Mouse (Mus musculus) frontal cortex, adult (tissue): ENCODE data around the gene Ttpal.
"Not testable (repeated sequence)": the region's sequence is repeated elsewhere in the genome, so short reads cannot be mapped to it uniquely, and the experiment has no call there.

Source experiments
- ATAC-seq: cut with Nextera tagmentation; 2 replicates; pipeline ENCODE4 v1.9.2; 2017; ENCODE audit warnings: mild to moderate bottlenecking, moderate library complexity, mixed read lengths; ENCODE audit not compliant: low TSS enrichment

Gene Ttpal

GRCm38 (mm10) chr2:163621401-163621800 lies 19.3 kb downstream of the Ttpal start:
- not testable (repeated sequence) for ATAC-seq

DNA sequence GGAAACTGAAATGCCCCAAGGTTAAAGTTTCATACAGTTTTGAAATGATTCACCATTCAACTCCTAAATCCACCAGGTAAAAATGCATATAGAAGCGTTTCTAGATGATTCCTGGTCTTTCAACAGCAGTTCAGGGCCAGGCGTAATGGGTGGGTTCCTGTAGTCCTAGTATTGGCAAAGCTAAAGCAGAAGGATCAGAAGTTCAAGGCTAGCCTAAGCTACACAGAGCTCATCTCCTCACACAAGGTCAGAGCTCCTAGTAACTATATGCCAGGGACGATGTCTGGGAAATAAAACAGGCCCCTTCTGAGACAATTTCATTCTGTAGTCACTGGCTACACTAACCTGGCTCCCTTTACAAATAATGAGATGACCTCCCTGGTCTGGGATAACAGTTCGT lies 29.1 kb downstream of the Ttpal start:
- ATAC-seq, result no peak

- no peak for ATAC-seq
Observed at GRCm38 (mm10) chr2:163631715-163632114, 29.6 kb downstream of the Ttpal start.

DNA sequence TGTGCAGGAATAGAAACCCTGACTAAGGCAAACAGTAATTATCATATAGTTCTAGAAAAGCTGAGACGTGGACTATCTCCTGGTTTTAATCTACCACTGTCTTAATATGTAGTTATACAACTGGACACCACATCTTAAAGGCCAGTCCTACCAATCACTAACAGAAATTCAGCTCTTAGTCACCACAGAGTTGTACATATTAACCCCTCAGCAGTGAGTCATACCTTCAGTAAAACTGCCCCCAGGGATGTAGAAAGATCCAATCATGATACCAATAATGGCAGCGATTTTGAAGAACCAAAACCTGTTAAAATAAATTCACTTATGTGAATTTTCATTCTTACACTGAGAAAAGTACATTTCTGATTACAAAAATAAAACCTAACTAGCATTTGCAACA lies 32.1 kb downstream of the Ttpal start:
- no peak for ATAC-seq

DNA sequence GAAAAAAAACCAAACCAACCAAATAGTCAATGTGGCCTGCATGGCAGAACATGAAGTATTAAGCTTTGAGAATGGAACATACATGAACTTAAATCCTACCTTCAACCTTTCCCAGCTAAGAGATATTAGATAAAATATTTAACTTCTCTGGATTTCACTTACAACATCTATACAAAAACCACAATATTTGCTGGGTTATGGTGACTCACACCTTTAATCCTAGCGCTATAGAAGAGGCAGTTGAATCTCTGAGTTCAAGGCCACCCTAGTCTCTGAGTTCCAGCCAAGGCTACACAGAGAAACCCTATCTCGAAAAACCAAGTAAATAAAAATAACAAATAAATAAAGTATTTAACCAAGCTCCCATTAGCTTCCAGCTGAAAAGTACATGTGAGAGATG lies 33.9 kb downstream of the Ttpal start:
- ATAC-seq, result no peak

- ATAC-seq, result no peak
Observed at GRCm38 (mm10) chr2:163637655-163638266, 35.6 kb downstream of the Ttpal start.

DNA sequence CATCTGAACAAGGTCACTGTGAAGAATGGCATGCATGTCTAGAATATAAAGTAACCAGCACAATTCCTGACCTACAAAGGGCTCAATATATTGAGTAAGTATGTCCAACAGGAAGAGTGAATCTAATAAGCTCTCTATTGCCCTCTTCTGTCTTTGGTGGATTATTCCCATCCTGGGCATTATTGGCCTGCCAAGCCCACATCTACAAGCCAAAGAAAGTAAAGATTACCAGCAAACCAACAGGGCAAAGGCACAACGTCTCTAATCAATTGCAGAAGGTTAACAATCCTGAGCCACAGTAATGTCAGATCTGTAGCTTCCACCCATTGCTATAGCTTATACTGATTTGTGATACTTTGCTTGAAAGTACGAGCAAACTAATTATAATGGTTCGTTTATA lies 38.4 kb downstream of the Ttpal start:
- ATAC-seq, result no peak

DNA sequence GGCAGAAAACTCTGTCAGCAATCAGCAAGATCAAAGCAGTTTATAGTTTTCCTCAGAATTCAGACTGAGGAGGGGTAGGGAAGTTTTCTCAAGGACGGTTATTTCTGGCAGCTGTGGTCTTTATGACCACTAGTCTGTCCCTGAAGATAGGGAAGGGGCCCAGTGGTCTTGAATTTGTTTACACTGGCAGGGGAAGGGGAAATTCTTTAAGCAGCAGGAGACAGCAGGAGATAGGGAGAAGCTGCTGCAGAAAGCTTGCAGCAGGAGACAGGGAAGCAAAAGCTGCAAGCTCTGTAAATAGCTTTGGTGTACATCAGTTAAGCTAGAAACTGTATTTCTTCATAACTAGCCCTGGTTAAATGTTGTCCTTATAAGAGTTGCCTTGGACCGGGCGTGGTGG lies 39.6 kb downstream of the Ttpal start:
- no peak for ATAC-seq

GRCm38 (mm10) chr2:163642685-163643575 lies 40.8 kb downstream of the Ttpal start:
- ATAC-seq, result no peak

DNA sequence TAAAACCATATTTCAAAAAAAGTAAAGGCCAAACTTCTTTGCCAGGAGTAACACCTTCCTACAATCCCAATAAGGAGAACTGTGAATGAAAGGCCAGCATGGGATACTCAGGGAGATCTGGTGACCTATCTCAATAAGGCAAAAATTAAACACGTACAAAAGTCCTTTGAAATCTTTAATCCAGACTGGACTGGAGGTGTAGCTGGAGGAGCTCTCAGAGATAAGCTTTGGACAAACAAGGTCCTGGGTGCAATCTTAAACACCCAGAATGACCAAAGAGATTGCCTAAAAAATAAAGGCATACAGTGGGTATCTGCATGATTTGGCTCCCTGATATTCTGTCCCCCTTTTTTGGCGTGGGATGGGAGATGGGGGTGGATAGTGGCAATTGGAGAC lies 41.5 kb downstream of the Ttpal start:
- no peak for ATAC-seq

DNA sequence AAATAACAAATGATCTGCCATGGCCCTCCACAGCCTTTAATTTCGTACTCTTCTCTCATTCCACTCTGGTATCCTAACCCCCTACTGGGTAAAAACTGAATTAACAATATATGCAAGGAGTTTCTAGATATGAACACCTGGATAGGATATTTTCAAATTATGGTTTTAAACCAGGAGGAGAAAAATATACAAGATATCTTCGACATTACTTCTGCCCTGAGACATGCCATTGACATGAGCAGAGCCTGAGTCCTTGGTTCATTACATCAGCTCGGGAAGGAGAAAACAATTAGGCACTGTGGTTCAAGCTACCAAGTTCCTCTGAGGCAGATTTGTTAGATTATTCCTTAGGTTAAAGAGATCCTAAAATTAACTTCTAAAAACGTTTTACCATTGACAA lies 41.9 kb downstream of the Ttpal start:
- ATAC-seq, result no peak

GRCm38 (mm10) chr2:163644575-163645385 lies 42.7 kb downstream of the Ttpal start, which contains the start of gene Serinc3:
Gene Serinc3, minus strand, starts transcription at chr2:163645131.
- ATAC-seq, result peak; percentile 95

DNA sequence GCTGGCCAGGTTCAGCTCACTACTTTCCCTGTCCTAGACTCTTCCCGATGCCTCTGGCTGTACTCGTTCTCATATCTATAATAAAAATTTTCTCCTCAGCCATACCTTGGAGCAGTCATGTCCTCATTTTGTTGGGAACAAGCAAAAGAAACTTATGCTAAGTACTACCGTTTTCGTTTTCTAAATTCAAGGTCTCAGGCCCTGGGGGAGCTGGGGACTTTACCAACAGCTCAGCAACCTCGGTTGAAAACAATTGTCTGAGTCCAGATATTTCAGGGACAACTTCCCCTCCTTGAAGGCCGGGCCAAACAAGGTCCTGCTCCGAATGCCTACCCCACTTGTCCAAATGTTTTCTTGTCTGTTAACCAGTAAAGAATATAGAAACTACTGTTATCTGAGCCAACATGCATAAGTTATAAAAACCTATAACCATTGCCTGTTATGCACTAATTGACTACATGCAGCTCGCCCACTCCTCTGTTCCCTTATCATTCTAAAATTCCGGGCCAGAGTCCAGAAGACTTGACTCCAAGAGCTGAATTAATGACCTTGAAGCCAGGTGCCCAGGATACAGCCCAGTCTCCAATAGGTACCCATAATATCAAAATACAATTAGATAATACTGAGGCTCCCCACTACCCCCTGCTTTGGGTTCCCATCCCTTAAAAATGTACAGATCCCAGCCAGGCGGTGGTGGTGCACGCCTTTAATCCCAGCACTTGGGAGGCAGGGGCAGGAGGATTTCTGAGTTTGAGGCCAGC lies 43.8 kb downstream of the Ttpal start:
- no peak for ATAC-seq

DNA sequence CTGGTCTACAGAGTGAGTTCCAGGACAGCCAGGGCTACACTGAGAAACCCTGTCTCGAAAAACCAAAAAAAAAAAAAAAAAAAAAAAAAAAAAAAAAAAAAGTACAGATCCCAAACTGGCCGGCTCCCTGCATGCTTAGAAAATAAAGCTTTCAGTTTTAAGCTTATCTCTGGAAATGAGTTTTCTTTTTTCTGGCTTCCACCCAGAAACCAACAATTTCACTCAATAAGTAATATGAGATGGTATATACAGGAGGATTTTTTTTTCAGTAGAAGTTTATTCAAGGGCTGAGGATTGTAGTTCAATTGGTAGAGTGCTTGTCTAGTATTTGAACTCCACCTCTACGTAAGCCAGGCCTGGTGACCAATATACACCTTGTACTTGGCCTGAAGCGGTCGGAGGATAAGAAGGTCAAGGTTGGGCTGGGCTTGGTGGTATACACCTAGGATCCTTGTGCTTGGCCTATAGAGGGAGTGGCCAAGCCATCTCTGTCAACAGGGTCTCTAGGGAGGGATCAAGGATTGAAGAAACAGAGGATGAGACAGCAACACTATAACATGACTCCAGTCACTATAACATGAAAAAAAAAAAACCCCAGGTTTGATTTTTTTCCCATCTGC lies 44.5 kb downstream of the Ttpal start:
- ATAC-seq, result no peak

- ATAC-seq, result not testable (repeated sequence)
Observed at GRCm38 (mm10) chr2:163655699-163656098, 53.6 kb downstream of the Ttpal start.

DNA sequence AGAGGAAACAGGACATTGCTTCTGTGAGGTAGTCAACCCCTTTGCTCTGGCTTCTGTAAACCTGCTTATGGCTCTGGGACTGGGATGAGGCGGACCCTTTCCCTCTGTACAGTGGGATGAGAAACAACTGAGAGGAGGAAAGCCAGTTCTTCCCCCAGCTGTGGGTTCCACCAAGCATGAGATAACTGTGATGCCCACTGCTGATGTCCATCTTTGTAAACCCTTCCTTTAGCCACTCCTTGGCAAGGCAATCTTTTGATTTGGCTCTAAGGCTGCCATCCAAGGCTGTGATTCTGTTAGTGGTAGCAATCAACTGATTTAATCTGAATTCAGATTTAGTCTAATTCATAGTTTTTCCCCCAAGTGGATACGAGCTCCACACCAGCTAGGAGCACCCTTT lies 55.4 kb downstream of the Ttpal start:
- ATAC-seq, result no peak

DNA sequence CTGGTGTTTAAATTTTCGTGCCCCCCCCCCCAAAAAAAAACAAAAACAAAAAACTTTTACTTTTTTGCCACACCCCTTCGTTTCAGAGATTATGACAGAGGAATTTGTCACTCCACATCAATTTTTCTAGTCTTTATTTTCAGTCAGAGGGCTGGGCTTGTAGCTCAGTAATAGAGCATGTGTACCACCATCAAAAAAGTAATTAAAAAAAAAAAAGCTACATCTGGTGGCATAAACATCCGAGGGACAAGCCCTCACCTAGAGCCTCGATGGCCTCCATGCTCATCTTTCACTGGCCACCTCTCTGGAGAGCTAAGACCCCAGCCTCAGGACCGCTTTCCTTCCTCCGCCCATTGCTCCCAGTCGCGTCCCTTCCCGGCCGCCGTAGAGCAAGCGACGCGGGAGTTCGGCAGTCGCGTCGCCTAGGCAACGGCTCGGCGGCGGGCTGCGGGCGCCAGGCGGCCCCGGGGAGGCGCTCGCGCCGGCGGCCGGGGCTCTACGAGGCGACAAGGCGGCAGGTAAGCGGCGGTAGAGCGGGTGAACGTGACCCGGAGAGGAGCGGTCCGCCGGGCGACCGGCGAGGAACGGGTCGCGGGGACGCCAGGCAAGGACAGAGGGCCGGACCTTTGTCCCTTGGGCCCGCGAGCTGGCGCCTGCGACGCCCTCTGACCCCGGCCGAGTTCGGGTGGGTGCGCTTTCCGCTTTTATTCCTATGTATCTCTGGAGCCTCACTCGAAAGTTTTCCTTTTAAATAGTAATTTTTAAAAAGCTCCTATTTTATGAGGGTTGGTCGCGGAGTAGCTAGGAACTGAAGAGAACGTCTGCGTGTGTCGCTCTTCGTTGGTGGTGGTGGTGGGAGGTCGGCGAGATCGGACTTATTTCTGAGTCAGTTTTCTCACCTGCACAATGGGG lies 56.1 kb downstream of the Ttpal start, which contains the start of gene Pkig:
Gene Pkig, plus strand, starts transcription at position 412 of the 912 bp plus-strand sequence.
- ATAC-seq, result peak; percentile 73

- ATAC-seq, result no peak
Observed at GRCm38 (mm10) chr2:163658941-163659340, 56.8 kb downstream of the Ttpal start.

DNA sequence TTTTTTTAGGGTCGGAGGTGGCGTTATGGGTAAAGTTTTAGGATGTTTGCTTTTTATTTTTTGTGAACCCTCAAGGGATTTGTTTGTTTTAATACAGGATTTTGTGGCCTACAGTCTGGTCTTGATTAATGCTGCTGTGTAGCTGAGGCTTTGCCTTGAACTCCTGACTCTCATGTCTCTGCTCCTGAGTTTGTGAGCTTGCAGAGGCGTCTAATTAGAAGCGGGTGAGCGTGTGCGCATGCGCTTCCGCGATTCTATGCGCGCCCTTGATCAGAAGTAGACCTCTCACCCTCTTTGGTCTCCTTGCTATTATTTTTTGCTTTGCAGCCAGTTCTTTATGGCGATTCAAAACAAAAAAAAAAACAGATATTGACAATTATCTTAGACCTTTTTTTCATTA lies 57.3 kb downstream of the Ttpal start:
- ATAC-seq, result no peak

GRCm38 (mm10) chr2:163660103-163660701 lies 58.1 kb downstream of the Ttpal start:
- no peak for ATAC-seq
